Mouse (Mus musculus): ENCODE data around the gene Hcn2. TPM values are rescaled to one million over a fixed set of nuclear protein-coding genes. Genes with fewer than 3 reads are reported as not detected.
A peak's percentile ranks its signal among the peaks of the same experiment; 100 is the strongest.

The Hcn2 gene
- total and polyA plus RNA-seq, 3 experiments = 0.21 to 2.2 (median 0.44) TPM

- dilution Hi-C loops (cut with MboI; ENCODE audit: extremely low pct_ligation_motif_present, extremely low pct_unique_long_range_greater_than_20kb, low sequenced_read_pairs) (no loop called here), in situ Hi-C loops (cut with MboI; ENCODE audit: low pct_ligation_motif_present, low pct_unique_long_range_greater_than_20kb, low sequenced_read_pairs) (no loop called here)
- Histone ChIP-seq H3K27me3 (replicated peaks) (no peaks in the 10 kb centered on the region), H3K9ac (ENCODE audit: insufficient read depth, low read depth) (no peak within 1 kb of the TSS), H3K79me2 (replicated peaks; ENCODE audit: control insufficient read depth, extremely low read depth, insufficient read depth, poor library complexity, severe bottlenecking) (peaks cover 14% of the 10 kb centered on the region), H3K4me2 (ENCODE audit: insufficient read depth, low read depth, poor library complexity, severe bottlenecking) (no peak within 1 kb of the TSS), H3K4me3 (replicated peaks in 1 of 3; ENCODE audit: low read depth in 2 of 3, low read length in 2 of 3, poor library complexity in 1 of 3) (no peak within 1 kb of the TSS), H3K4me1 (ENCODE audit: control insufficient read depth in 1 of 2, insufficient read depth in 2 of 2) (peaks cover 12 to 24% of the 10 kb centered on the region in 2 experiments), H3K36me3 (replicated peaks in 1 of 2; ENCODE audit: control insufficient read depth in 1 of 2, insufficient read depth in 1 of 2, low read length in 1 of 2) (peaks cover 47 to 68% of the 10 kb centered on the region in 2 experiments), H3K27ac (ENCODE audit: insufficient read depth, low read depth) (no peak within 1 kb of the TSS), H3K9me3 (replicated peaks; ENCODE audit: low read length) (peaks cover 6% of the 10 kb centered on the region)
- TF ChIP-seq USF2 (conservative IDR thresholded peaks at IDR 0.05; ENCODE audit: low read depth, low read length) = no peak
- DNase-seq (ENCODE audit: extremely low read depth) = no peak
Measured at GRCm38 (mm10) chr10:79688720-79689119, 27.7 kb upstream of the Hcn2 start, which contains the start of gene Gzmm. Gzmm (plus strand) TSS chr10:79689020.

DNA sequence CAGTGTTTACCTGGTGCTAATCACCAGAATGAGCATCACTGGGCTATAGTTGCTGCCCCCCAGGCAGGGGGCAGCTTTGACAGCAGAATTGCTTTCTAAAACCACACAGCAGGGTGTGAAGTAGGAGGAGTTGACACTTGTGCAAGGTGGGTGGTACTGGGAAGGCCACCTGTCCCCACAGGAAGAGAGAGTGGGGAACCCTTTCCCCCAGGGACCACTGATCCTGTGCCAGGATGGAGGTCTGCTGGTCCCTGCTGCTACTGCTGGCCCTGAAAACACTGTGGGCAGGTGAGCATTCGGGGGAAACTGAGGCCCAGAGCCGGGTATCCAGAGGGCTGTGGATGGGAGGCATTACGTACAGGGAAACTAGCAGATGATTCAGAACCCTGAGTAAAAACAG lies 27.3 kb upstream of the Hcn2 start:
- in situ Hi-C loops (cut with MboI; ENCODE audit: low pct_ligation_motif_present, low pct_unique_long_range_greater_than_20kb, low sequenced_read_pairs) = no loop called here
- no peak overlapping the region for H3K9ac ChIP-seq (ENCODE audit: insufficient read depth, low read depth)

GRCm38 (mm10) chr10:79691986-79692548 lies 24.4 kb upstream of the Hcn2 start:
- Histone ChIP-seq H3K9ac (ENCODE audit: insufficient read depth, low read depth) (no peak overlapping the region), H3K4me1 (ENCODE audit: control insufficient read depth in 1 of 2, insufficient read depth in 2 of 2) (peaks cover 0 to 12% of the 10 kb centered on the region in 2 experiments; a peak in 1 of 4 replicates), H3K27ac (ENCODE audit: insufficient read depth, low read depth) (no peak overlapping the region), H3K36me3 (replicated peaks in 1 of 2; ENCODE audit: control insufficient read depth in 1 of 2, insufficient read depth in 1 of 2, low read length in 1 of 2) (peaks cover 22 to 36% of the 10 kb centered on the region in 2 experiments), H3K27me3 (replicated peaks) (no peaks in the 10 kb centered on the region), H3K79me2 (replicated peaks; ENCODE audit: control insufficient read depth, extremely low read depth, insufficient read depth, poor library complexity, severe bottlenecking) (no peaks in the 10 kb centered on the region), H3K9me3 (replicated peaks; ENCODE audit: low read length) (peaks cover 6% of the 10 kb centered on the region), H3K4me3 (replicated peaks in 1 of 3; ENCODE audit: low read depth in 2 of 3, low read length in 2 of 3, poor library complexity in 1 of 3) (no peak overlapping the region), H3K4me2 (ENCODE audit: insufficient read depth, low read depth, poor library complexity, severe bottlenecking) (no peak overlapping the region)
- no peak for DNase-seq (ENCODE audit: extremely low read depth)
- TF ChIP-seq HCFC1 (IDR thresholded peaks at IDR 0.05; ENCODE audit: low read depth, low read length) (no peak), CTCF (conservative IDR thresholded peaks at IDR 0.05 in 1 of 2, IDR thresholded peaks at IDR 0.05 in 1 of 2; ENCODE audit: low read depth in 2 of 2, low read length in 2 of 2) (peak in 1 of 2 experiments; percentile 20; a peak in 2 of 4 replicates)
- dilution Hi-C loops (cut with MboI; ENCODE audit: extremely low pct_ligation_motif_present, extremely low pct_unique_long_range_greater_than_20kb, low sequenced_read_pairs) = no loop called here
- in situ Hi-C loops (cut with MboI; ENCODE audit: low pct_ligation_motif_present, low pct_unique_long_range_greater_than_20kb, low sequenced_read_pairs) = loop anchor here (5.0 kb wide), 3 partner anchors 40 to 120 kb away; no protein-coding TSS in a partner anchor

More for the DNA sequence above, 27.3 kb upstream of the Hcn2 start:
- H3K9me3 ChIP-seq (replicated peaks; ENCODE audit: low read length) = peaks cover 6% of the 10 kb centered on the region
- dilution Hi-C loops (cut with MboI; ENCODE audit: extremely low pct_ligation_motif_present, extremely low pct_unique_long_range_greater_than_20kb, low sequenced_read_pairs) = no loop called here
- no peak for TF ChIP-seq MEF2A (IDR thresholded peaks at IDR 0.05; ENCODE audit: borderline replicate concordance, low read depth, low read length)
- no peak for TF ChIP-seq USF2 (conservative IDR thresholded peaks at IDR 0.05; ENCODE audit: low read depth, low read length)
- TF ChIP-seq SIN3A (IDR thresholded peaks at IDR 0.05; ENCODE audit: low read length) = no peak
- no peak for TF ChIP-seq CHD2 (IDR thresholded peaks at IDR 0.05; ENCODE audit: low read length)
- no peak for TF ChIP-seq BHLHE40 (IDR thresholded peaks at IDR 0.05; ENCODE audit: low read depth, low read length)
- no peak for TF ChIP-seq SMC3 (IDR thresholded peaks at IDR 0.05; ENCODE audit: low read depth, low read length)
- TF ChIP-seq RAD21 (IDR thresholded peaks at IDR 0.05; ENCODE audit: low read depth, low read length) = no peak
- no peak for TF ChIP-seq PAX5 (IDR thresholded peaks at IDR 0.05; ENCODE audit: low read length)
- TF ChIP-seq USF1 (IDR thresholded peaks at IDR 0.05; ENCODE audit: low read depth, low read length) = no peak
- no peak overlapping the region for H3K4me3 ChIP-seq (replicated peaks in 1 of 3; ENCODE audit: low read depth in 2 of 3, low read length in 2 of 3, poor library complexity in 1 of 3)
- H3K27ac ChIP-seq (ENCODE audit: insufficient read depth, low read depth) = no peak overlapping the region
- no peak for DNase-seq (ENCODE audit: extremely low read depth)
- no peaks in the 10 kb centered on the region for H3K27me3 ChIP-seq (replicated peaks)
- peaks cover 47 to 63% of the 10 kb centered on the region in 2 experiments for H3K36me3 ChIP-seq (replicated peaks in 1 of 2; ENCODE audit: control insufficient read depth in 1 of 2, insufficient read depth in 1 of 2, low read length in 1 of 2)
- H3K4me2 ChIP-seq (ENCODE audit: insufficient read depth, low read depth, poor library complexity, severe bottlenecking) = no peak overlapping the region
- H3K79me2 ChIP-seq (replicated peaks; ENCODE audit: control insufficient read depth, extremely low read depth, insufficient read depth, poor library complexity, severe bottlenecking) = peaks cover 9% of the 10 kb centered on the region
- H3K4me1 ChIP-seq (ENCODE audit: control insufficient read depth in 1 of 2, insufficient read depth in 2 of 2) = peaks cover 7 to 20% of the 10 kb centered on the region in 2 experiments

Measured in CH12.LX (cell line).